Mouse (Mus musculus): ENCODE results near the gene A2ml1. TPM values are rescaled to one million over a fixed set of nuclear protein-coding genes. Genes with fewer than 3 reads are reported as not detected.

Gene A2ml1
- polyA plus RNA-seq, 1 experiment from 2014 or later: not detected

DNA sequence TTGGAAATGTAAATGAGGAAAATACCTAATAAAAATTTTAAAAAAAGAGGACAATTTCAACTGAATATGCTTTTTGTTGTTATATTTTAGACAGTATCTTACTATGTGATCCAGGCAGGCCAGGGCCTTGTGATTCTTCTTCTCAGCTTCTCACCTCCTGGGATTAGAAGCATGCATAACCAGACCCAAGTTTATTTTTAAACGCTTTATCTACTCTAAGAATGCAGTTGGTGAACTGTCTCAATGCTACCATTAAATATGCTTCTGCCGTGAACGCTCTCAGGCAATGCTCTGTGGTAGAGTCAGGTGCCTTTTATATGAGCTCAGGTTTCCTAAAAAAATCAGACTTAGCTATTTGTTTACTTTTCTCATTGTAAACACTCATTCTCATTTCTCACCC is 58.0 kb downstream of the A2ml1 start:
- no peaks in the 10 kb centered on the region for H3K27me3 ChIP-seq (ENCODE audit: control insufficient read depth, insufficient read depth, low read length)

DNA sequence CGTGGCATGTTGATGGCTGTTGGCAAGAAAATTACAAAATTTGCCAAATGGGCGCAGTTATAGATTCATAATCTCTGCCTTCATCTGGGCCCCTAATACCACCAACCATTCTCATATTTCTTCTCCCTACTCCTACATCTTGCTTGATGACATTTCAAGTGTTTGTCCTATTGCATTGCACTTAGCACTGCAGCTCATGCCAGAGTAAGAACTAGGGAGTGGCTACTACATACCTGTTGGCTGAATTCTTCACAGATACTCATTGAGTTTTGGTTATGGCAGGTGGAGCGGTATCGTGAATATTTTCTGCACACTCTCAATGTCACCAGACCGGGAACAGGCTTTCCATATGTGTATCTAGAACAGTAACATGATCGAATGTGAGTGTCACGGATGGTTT is 62.2 kb downstream of the A2ml1 start:
- Histone ChIP-seq H3K4me1 (ENCODE audit: control insufficient read depth, insufficient read depth, low read length) (no peaks in the 10 kb centered on the region), H3K9ac (replicated peaks; ENCODE audit: low read length) (no peak overlapping the region), H3K4me2 (ENCODE audit: low read depth, low read length) (no peak overlapping the region), H3K27me3 (ENCODE audit: control insufficient read depth, insufficient read depth, low read length) (no peaks in the 10 kb centered on the region), H3K9me3 (replicated peaks; ENCODE audit: control insufficient read depth, low read length) (no peaks in the 10 kb centered on the region), H3K4me3 (ENCODE audit: low read depth, low read length) (no peak overlapping the region), H3K36me3 (replicated peaks; ENCODE audit: control insufficient read depth, insufficient read depth, low read depth, low read length) (no peaks in the 10 kb centered on the region), H3K27ac (replicated peaks; ENCODE audit: low read depth, low read length) (no peak overlapping the region)
- WGBS: 92% methylated on average over 7 of the region's 7 CpGs
- ATAC-seq (replicated peaks; ENCODE audit: insufficient number of reproducible peaks, low FRiP score, low TSS enrichment, low read depth) (no peak), DNase-seq (ENCODE audit: low spot score) (no peak)

More for the DNA sequence above, 58.0 kb downstream of the A2ml1 start:
- no peak for ATAC-seq (replicated peaks; ENCODE audit: insufficient number of reproducible peaks, low FRiP score, low TSS enrichment, low read depth)
- Histone ChIP-seq H3K4me1 (ENCODE audit: control insufficient read depth, insufficient read depth, low read length) (no peaks in the 10 kb centered on the region), H3K9me3 (replicated peaks; ENCODE audit: control insufficient read depth, low read length) (no peaks in the 10 kb centered on the region; the same call in 1 of the 2 replicates), H3K9ac (replicated peaks; ENCODE audit: low read length) (no peak overlapping the region), H3K27ac (replicated peaks; ENCODE audit: low read depth, low read length) (no peak overlapping the region), H3K4me2 (ENCODE audit: low read depth, low read length) (no peak overlapping the region), H3K4me3 (ENCODE audit: low read depth, low read length) (no peak overlapping the region), H3K36me3 (replicated peaks; ENCODE audit: control insufficient read depth, insufficient read depth, low read depth, low read length) (no peaks in the 10 kb centered on the region)
- WGBS: 92% methylated on average over 3 of the region's 3 CpGs
- DNase-seq (ENCODE audit: low spot score): no peak

DNA sequence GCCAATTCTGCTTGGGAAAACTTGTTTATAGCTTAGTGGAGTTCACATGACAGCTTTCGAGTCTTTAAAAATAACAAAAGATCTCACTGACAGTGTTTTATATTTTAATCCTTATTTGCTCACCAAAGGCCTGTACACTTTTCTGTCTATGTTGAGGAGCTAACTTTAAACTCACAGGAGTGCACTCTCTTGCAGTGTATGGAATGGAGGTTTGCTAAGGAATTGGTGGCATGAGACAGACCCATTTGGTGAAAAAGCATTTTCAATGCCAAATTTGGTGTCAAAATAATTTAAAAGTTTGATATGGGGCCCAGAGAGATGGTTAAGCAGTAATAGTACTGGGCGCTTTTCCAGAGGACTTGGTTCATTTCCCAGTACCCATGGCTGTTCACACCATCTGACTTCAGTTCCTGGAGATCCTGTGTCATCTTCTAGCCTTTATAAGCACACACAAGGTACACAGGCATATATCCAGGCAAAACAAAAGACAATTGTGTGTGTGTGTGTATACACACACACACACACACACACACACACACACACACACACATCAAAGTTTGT is 75.7 kb downstream of the A2ml1 start:
- ATAC-seq (replicated peaks; ENCODE audit: insufficient number of reproducible peaks, low FRiP score, low TSS enrichment, low read depth) (no peak), DNase-seq (ENCODE audit: low spot score) (no peak)
- no peak overlapping the region for H3K4me2 ChIP-seq (ENCODE audit: low read depth, low read length)
- 95% methylated on average over 2 of the region's 2 CpGs for WGBS
- no peaks in the 10 kb centered on the region for H3K9me3 ChIP-seq (replicated peaks; ENCODE audit: control insufficient read depth, low read length)
- no peak overlapping the region for H3K9ac ChIP-seq (replicated peaks; ENCODE audit: low read length)
- H3K4me3 ChIP-seq (ENCODE audit: low read depth, low read length): no peak overlapping the region
- H3K36me3 ChIP-seq (replicated peaks; ENCODE audit: control insufficient read depth, insufficient read depth, low read depth, low read length): no peaks in the 10 kb centered on the region
- no peaks in the 10 kb centered on the region for H3K4me1 ChIP-seq (ENCODE audit: control insufficient read depth, insufficient read depth, low read length)
- H3K27me3 ChIP-seq (ENCODE audit: control insufficient read depth, insufficient read depth, low read length): no peaks in the 10 kb centered on the region
- no peak overlapping the region for H3K27ac ChIP-seq (replicated peaks; ENCODE audit: low read depth, low read length)

GRCm38 (mm10) chr6:128504743-128505142 is 76.7 kb downstream of the A2ml1 start:
- Histone ChIP-seq H3K36me3 (replicated peaks; ENCODE audit: control insufficient read depth, insufficient read depth, low read depth, low read length) (no peaks in the 10 kb centered on the region), H3K4me3 (ENCODE audit: low read depth, low read length) (no peak overlapping the region), H3K9me3 (replicated peaks; ENCODE audit: control insufficient read depth, low read length) (no peaks in the 10 kb centered on the region), H3K27me3 (ENCODE audit: control insufficient read depth, insufficient read depth, low read length) (no peaks in the 10 kb centered on the region), H3K9ac (replicated peaks; ENCODE audit: low read length) (no peak overlapping the region), H3K4me2 (ENCODE audit: low read depth, low read length) (no peak overlapping the region), H3K4me1 (ENCODE audit: control insufficient read depth, insufficient read depth, low read length) (no peaks in the 10 kb centered on the region), H3K27ac (replicated peaks; ENCODE audit: low read depth, low read length) (no peak overlapping the region)
- WGBS: 79% methylated on average over 5 of the region's 5 CpGs
- ATAC-seq (replicated peaks; ENCODE audit: insufficient number of reproducible peaks, low FRiP score, low TSS enrichment, low read depth): no peak
- no peak for DNase-seq (ENCODE audit: low spot score)

DNA sequence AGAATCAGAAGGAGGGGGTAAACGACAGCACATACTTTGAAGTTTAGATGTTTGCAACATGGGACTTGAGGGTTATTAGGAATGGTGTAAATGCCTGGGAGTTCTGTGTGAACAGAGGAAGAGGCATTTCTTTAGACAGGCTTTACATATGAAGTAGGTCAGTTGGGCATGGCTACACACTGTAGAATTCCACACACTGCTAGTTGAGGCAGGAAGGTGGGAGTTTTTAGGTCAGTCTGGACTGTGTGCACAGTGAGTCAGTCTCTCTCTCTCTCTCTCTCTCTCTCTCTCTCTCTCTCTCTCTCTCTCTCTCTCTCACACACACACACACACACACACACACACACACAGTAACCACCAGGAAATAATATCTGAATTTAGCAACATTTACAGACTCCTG is 86.1 kb downstream of the A2ml1 start:
- no peak overlapping the region for H3K9ac ChIP-seq (replicated peaks; ENCODE audit: low read length)
- H3K27me3 ChIP-seq (ENCODE audit: control insufficient read depth, insufficient read depth, low read length): no peaks in the 10 kb centered on the region
- no peaks in the 10 kb centered on the region for H3K36me3 ChIP-seq (replicated peaks; ENCODE audit: control insufficient read depth, insufficient read depth, low read depth, low read length)
- DNase-seq (ENCODE audit: low spot score) (no peak), ATAC-seq (replicated peaks; ENCODE audit: insufficient number of reproducible peaks, low FRiP score, low TSS enrichment, low read depth) (no peak)
- 73% methylated on average over 1 of the region's 1 CpGs for WGBS
- H3K4me1 ChIP-seq (ENCODE audit: control insufficient read depth, insufficient read depth, low read length): no peaks in the 10 kb centered on the region
- H3K9me3 ChIP-seq (replicated peaks; ENCODE audit: control insufficient read depth, low read length): no peaks in the 10 kb centered on the region
- H3K4me2 ChIP-seq (ENCODE audit: low read depth, low read length): no peak overlapping the region
- H3K27ac ChIP-seq (replicated peaks; ENCODE audit: low read depth, low read length): no peak overlapping the region
- H3K4me3 ChIP-seq (ENCODE audit: low read depth, low read length): no peak overlapping the region

DNA sequence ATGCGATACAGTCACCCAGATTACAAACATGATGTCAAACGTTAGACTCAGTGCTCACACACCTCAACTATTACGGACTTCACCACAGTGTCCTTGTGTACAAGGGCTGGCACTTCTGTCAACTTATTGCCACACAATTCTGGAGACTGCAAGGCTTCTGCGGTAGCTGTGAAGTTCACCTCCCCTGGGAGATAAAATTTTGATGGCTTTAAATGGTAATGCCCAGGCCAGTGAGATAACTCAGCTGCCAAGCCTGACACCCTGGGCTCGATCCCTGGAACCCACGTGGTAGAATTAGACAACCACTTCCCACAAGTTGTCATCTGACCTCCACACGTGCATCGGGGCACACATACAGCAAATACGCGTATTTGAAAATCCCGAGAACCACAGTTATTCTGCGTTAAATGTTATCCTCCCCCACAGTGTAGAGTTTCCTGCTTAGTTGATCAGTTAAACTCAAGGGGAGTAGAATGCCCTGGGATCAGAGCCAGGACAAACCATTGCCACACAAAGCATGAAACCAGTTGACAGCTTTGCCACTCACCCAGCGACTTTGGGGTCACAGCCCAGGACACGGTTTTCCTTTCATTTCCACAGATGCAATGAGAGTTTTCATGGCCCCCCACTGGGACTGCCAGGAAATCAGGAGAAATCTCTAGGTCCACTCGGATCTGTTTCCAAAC is 86.6 kb downstream of the A2ml1 start:
- Histone ChIP-seq H3K4me2 (ENCODE audit: low read depth, low read length) (no peak overlapping the region), H3K4me3 (ENCODE audit: low read depth, low read length) (no peak overlapping the region), H3K27ac (replicated peaks; ENCODE audit: low read depth, low read length) (no peak overlapping the region), H3K9me3 (replicated peaks; ENCODE audit: control insufficient read depth, low read length) (no peaks in the 10 kb centered on the region), H3K9ac (replicated peaks; ENCODE audit: low read length) (no peak overlapping the region), H3K27me3 (ENCODE audit: control insufficient read depth, insufficient read depth, low read length) (no peaks in the 10 kb centered on the region), H3K36me3 (replicated peaks; ENCODE audit: control insufficient read depth, insufficient read depth, low read depth, low read length) (no peaks in the 10 kb centered on the region), H3K4me1 (ENCODE audit: control insufficient read depth, insufficient read depth, low read length) (no peaks in the 10 kb centered on the region)
- WGBS: 72% methylated on average over 15 of the region's 15 CpGs
- DNase-seq (ENCODE audit: low spot score) (no peak), ATAC-seq (replicated peaks; ENCODE audit: insufficient number of reproducible peaks, low FRiP score, low TSS enrichment, low read depth) (no peak)

DNA sequence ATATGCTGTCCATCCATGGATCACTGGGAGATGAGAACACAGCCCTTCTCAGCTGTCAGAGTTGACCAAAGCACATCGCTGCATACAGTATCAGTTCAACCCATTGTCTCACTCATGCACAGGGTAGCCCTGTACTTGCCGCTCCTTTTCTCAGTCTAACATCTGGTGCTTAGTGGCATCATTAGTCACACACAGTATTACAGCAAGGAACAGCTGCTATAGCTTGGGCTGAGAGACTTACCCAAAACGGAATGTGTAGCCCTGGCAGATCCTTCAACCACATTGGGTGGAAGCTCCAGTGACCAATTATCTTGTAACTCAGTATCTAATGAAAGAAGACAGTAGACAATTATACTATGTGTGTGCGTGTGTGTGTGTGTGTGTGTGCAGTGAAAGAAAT is 89.5 kb downstream of the A2ml1 start:
- no peak overlapping the region for H3K9ac ChIP-seq (replicated peaks; ENCODE audit: low read length)
- H3K4me1 ChIP-seq (ENCODE audit: control insufficient read depth, insufficient read depth, low read length): no peaks in the 10 kb centered on the region
- H3K36me3 ChIP-seq (replicated peaks; ENCODE audit: control insufficient read depth, insufficient read depth, low read depth, low read length): no peaks in the 10 kb centered on the region
- no peaks in the 10 kb centered on the region for H3K27me3 ChIP-seq (ENCODE audit: control insufficient read depth, insufficient read depth, low read length)
- ATAC-seq (replicated peaks; ENCODE audit: insufficient number of reproducible peaks, low FRiP score, low TSS enrichment, low read depth) (no peak; the same call in 1 of the 2 replicates), DNase-seq (ENCODE audit: low spot score) (no peak)
- no peaks in the 10 kb centered on the region for H3K9me3 ChIP-seq (replicated peaks; ENCODE audit: control insufficient read depth, low read length)
- 72% methylated on average over 4 of the region's 4 CpGs for WGBS
- H3K4me3 ChIP-seq (ENCODE audit: low read depth, low read length): no peak overlapping the region
- H3K27ac ChIP-seq (replicated peaks; ENCODE audit: low read depth, low read length): no peak overlapping the region
- H3K4me2 ChIP-seq (ENCODE audit: low read depth, low read length): no peak overlapping the region

DNA sequence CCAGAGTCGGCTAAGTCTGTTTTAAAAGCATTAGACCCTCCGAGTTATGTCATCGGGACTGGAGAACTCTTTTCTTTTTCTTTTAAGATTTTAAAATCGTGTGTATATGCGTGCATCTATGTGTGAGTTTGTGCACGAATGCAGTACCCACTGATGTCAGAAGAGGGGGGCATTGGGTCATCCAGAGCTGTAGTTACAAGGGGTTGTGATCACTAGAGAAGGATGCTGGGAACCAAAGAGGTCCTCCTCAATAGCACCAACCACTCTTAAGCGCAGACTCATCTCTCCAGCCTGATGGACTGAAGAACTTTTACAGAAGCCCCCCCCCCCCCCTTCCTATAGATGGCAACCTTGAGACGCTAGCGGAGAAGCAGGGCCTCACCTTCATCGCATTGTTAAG is 91.3 kb downstream of the A2ml1 start:
- Histone ChIP-seq H3K4me1 (ENCODE audit: control insufficient read depth, insufficient read depth, low read length) (no peaks in the 10 kb centered on the region), H3K36me3 (replicated peaks; ENCODE audit: control insufficient read depth, insufficient read depth, low read depth, low read length) (no peaks in the 10 kb centered on the region), H3K4me3 (ENCODE audit: low read depth, low read length) (no peak overlapping the region), H3K27ac (replicated peaks; ENCODE audit: low read depth, low read length) (no peak overlapping the region), H3K27me3 (ENCODE audit: control insufficient read depth, insufficient read depth, low read length) (no peaks in the 10 kb centered on the region), H3K9me3 (replicated peaks; ENCODE audit: control insufficient read depth, low read length) (no peaks in the 10 kb centered on the region), H3K4me2 (ENCODE audit: low read depth, low read length) (no peak overlapping the region), H3K9ac (replicated peaks; ENCODE audit: low read length) (no peak overlapping the region)
- DNase-seq (ENCODE audit: low spot score) (no peak), ATAC-seq (replicated peaks; ENCODE audit: insufficient number of reproducible peaks, low FRiP score, low TSS enrichment, low read depth) (no peak)
- 98% methylated on average over 10 of the region's 10 CpGs for WGBS
